Mouse (Mus musculus): Measurements from ENCODE around the gene Padi6.

- TF ChIP-seq CTCF (IDR thresholded peaks at IDR 0.05; ENCODE audit: borderline replicate concordance, insufficient read depth, low read length) (no peak), POLR2A (IDR thresholded peaks at IDR 0.05; ENCODE audit: low read depth, low read length) (no peak)
These were observed 19.3 kb downstream of the Padi6 start for GRCm38 (mm10) chr4:140723192-140723591.
